Mouse (Mus musculus) midbrain, embryonic 16.5 days (tissue): ENCODE data around the gene Morn5. TPM values are rescaled to one million over a fixed set of nuclear protein-coding genes. Genes with fewer than 3 reads are reported as not detected.
A peak's percentile ranks its signal among the peaks of the same experiment; 100 is the strongest.

ENCODE experiments used
- ATAC-seq: fragments of 200-750 bp; cut with Nextera tagmentation; 2 replicates; pipeline ENCODE4 v1.8.0; 2017; ENCODE audit warnings: moderate TSS enrichment
- H3K27ac ChIP-seq: fragments of 300-500 bp; sonication (generic); 2 replicates; pipeline ENCODE4 v1.5.1; 2014; ENCODE audit warnings: mild to moderate bottlenecking, low read length, mixed read lengths
- H3K27me3 ChIP-seq: fragments of 300-500 bp; sonication (generic); 2 replicates; pipeline ENCODE4 v1.6.1; 2014; ENCODE audit warnings: low read depth, low read length, mixed read lengths; ENCODE audit not compliant: control insufficient read depth, insufficient read depth
- H3K36me3 ChIP-seq: fragments of 300-500 bp; sonication (generic); 2 replicates; pipeline ENCODE4 v1.6.1; 2014; ENCODE audit warnings: mild to moderate bottlenecking, low read length, moderate library complexity, mixed read lengths; ENCODE audit not compliant: control insufficient read depth, insufficient read depth
- H3K4me1 ChIP-seq: fragments of 300-500 bp; sonication (generic); 2 replicates; pipeline ENCODE4 v1.6.1; 2014; ENCODE audit warnings: mild to moderate bottlenecking, low read length, mixed read lengths; ENCODE audit not compliant: control insufficient read depth, insufficient read depth
- H3K4me2 ChIP-seq: fragments of 300-500 bp; sonication (generic); 2 replicates; pipeline ENCODE4 v1.6.1; 2014; ENCODE audit warnings: mild to moderate bottlenecking, low read length, mixed read lengths
- H3K4me3 ChIP-seq: fragments of 300-500 bp; sonication (generic); 2 replicates; pipeline ENCODE4 v1.5.1; 2014; ENCODE audit warnings: low read depth, mild to moderate bottlenecking, low read length, moderate library complexity, mixed read lengths
- H3K9ac ChIP-seq: fragments of 300-500 bp; sonication (generic); 2 replicates; pipeline ENCODE4 v1.6.1; 2014; ENCODE audit warnings: low read depth, low read length, mixed read lengths
- H3K9me3 ChIP-seq: fragments of 300-500 bp; sonication (generic); replicated peaks from 2 replicates; pipeline ENCODE4 v1.6.1; 2014; ENCODE audit warnings: mild to moderate bottlenecking, low read length, mixed read lengths; ENCODE audit not compliant: control insufficient read depth, poor library complexity, severe bottlenecking
- WGBS: fragments of 180-500 bp; shearing (Covaris S2); extraction: QIAGEN DNeasy Blood & Tissue Kit; methylation state at CpG from one replicate; pipeline ENCODE4 v1.1.7; 2014; 5-methylcytosine and 5-hydroxymethylcytosine counted together
- polyA plus RNA-seq: library from polyadenylated mRNA; unstranded; fragments of >200 nt; fragmentation: Nextera tagmentation; extraction: Ambion mirVana; gene quantifications from 2 replicates; pipeline ENCODE4 v1.2.1, GENCODE M21; 2015

Morn5 gene
- polyA plus RNA-seq = 2.9 and 3.5 TPM in 2 replicates

GRCm38 (mm10) chr2:36048748-36049566 lies at the start of gene Morn5, which contains the start of gene Ndufa8:
Gene Morn5 (plus strand): TSS chr2:36049458.
Gene Ndufa8 (minus strand): TSS chr2:36049406.
- Histone ChIP-seq H3K4me3 (peak within 1 kb of the TSS; percentile 74), H3K36me3 (no peaks in the 10 kb centered on the region), H3K4me2 (peak within 1 kb of the TSS; percentile 78), H3K9ac (peak within 1 kb of the TSS; percentile 73), H3K4me1 (peaks cover 15% of the 10 kb centered on the region), H3K9me3 (no peaks in the 10 kb centered on the region), H3K27ac (peak within 1 kb of the TSS; percentile 43), H3K27me3 (no peaks in the 10 kb centered on the region)
- ATAC-seq = peak; percentile 97
- under 1% methylated on average over 44 of the region's 44 CpGs for WGBS

- Histone ChIP-seq H3K27me3 (no peaks in the 10 kb centered on the region), H3K4me3 (no peak overlapping the region), H3K9ac (no peak overlapping the region), H3K27ac (no peak overlapping the region), H3K9me3 (no peaks in the 10 kb centered on the region), H3K4me2 (no peak overlapping the region), H3K4me1 (no peaks in the 10 kb centered on the region), H3K36me3 (no peaks in the 10 kb centered on the region)
- WGBS = 59% methylated on average over 1 of the region's 1 CpGs
- ATAC-seq = no peak
Measured at GRCm38 (mm10) chr2:36000390-36000789, 48.9 kb upstream of the Morn5 start.

- 31% methylated on average over 6 of the region's 6 CpGs for WGBS
- H3K27me3 ChIP-seq = no peaks in the 10 kb centered on the region
- no peak overlapping the region for H3K27ac ChIP-seq
- no peak for ATAC-seq
- H3K36me3 ChIP-seq = no peaks in the 10 kb centered on the region
- H3K4me2 ChIP-seq = no peak overlapping the region
- H3K4me1 ChIP-seq = no peaks in the 10 kb centered on the region
- H3K4me3 ChIP-seq = no peak overlapping the region
- no peak overlapping the region for H3K9ac ChIP-seq
- H3K9me3 ChIP-seq = no peaks in the 10 kb centered on the region
Measured at GRCm38 (mm10) chr2:36002188-36002587, 47.1 kb upstream of the Morn5 start.

- Histone ChIP-seq H3K36me3 (no peaks in the 10 kb centered on the region), H3K27ac (no peak overlapping the region), H3K4me2 (no peak overlapping the region), H3K9ac (no peak overlapping the region), H3K9me3 (no peaks in the 10 kb centered on the region), H3K4me3 (no peak overlapping the region), H3K4me1 (peaks cover 8% of the 10 kb centered on the region), H3K27me3 (peaks cover 10% of the 10 kb centered on the region; the same call in 1 of the 2 replicates)
- ATAC-seq = no peak
- WGBS = 38% methylated on average over 1 of the region's 1 CpGs
Measured at GRCm38 (mm10) chr2:36008071-36008470, 41.2 kb upstream of the Morn5 start.

GRCm38 (mm10) chr2:36009386-36009785 lies 39.9 kb upstream of the Morn5 start:
- 22% methylated on average over 4 of the region's 4 CpGs for WGBS
- ATAC-seq = peak; percentile 47; the same call in 1 of the 2 replicates
- H3K4me1 ChIP-seq = peaks cover 8% of the 10 kb centered on the region
- no peak overlapping the region for H3K4me2 ChIP-seq
- no peak overlapping the region for H3K4me3 ChIP-seq
- H3K36me3 ChIP-seq = no peaks in the 10 kb centered on the region
- no peaks in the 10 kb centered on the region for H3K9me3 ChIP-seq
- H3K27ac ChIP-seq = no peak overlapping the region
- peaks cover 10% of the 10 kb centered on the region; the same call in 1 of the 2 replicates for H3K27me3 ChIP-seq
- no peak overlapping the region for H3K9ac ChIP-seq

- Histone ChIP-seq H3K27me3 (peaks cover 10% of the 10 kb centered on the region; the same call in 1 of the 2 replicates), H3K4me1 (peaks cover 8% of the 10 kb centered on the region), H3K36me3 (no peaks in the 10 kb centered on the region), H3K4me2 (peak overlapping the region; percentile 89; the same call in 1 of the 2 replicates), H3K9me3 (no peaks in the 10 kb centered on the region), H3K27ac (no peak overlapping the region), H3K9ac (0 out of 2 replicates have a peak overlapping the region, but pooled peaks have one; percentile 67), H3K4me3 (no peak overlapping the region)
- 0 out of 2 replicates have a peak, but pooled peaks have one; percentile 4 for ATAC-seq
- 49% methylated on average over 8 of the region's 8 CpGs for WGBS
Measured at GRCm38 (mm10) chr2:36010579-36010978, 38.7 kb upstream of the Morn5 start.

- no peaks in the 10 kb centered on the region for H3K9me3 ChIP-seq
- H3K4me2 ChIP-seq = peak overlapping the region; percentile 89
- peak overlapping the region; percentile 67 for H3K9ac ChIP-seq
- under 1% methylated on average over 44 of the region's 44 CpGs for WGBS
- H3K4me3 ChIP-seq = peak overlapping the region; percentile 48
- no peaks in the 10 kb centered on the region for H3K36me3 ChIP-seq
- no peak overlapping the region for H3K27ac ChIP-seq
- peaks cover 8% of the 10 kb centered on the region for H3K4me1 ChIP-seq
- H3K27me3 ChIP-seq = peaks cover 10% of the 10 kb centered on the region; the same call in 1 of the 2 replicates
- ATAC-seq = 0 out of 2 replicates have a peak, but pooled peaks have one; percentile 39
Measured at GRCm38 (mm10) chr2:36011331-36011825, 37.9 kb upstream of the Morn5 start.

- Histone ChIP-seq H3K4me1 (peaks cover 8% of the 10 kb centered on the region), H3K27me3 (peaks cover 10% of the 10 kb centered on the region; the same call in 1 of the 2 replicates), H3K4me3 (no peak overlapping the region), H3K9me3 (no peaks in the 10 kb centered on the region), H3K36me3 (no peaks in the 10 kb centered on the region), H3K9ac (no peak overlapping the region), H3K27ac (no peak overlapping the region), H3K4me2 (no peak overlapping the region)
- ATAC-seq = no peak
- WGBS = 64% methylated on average over 12 of the region's 12 CpGs
Measured at GRCm38 (mm10) chr2:36013010-36013409, 36.2 kb upstream of the Morn5 start.
